Mouse (Mus musculus) liver, embryonic 14.5 days (tissue): ENCODE measurements at regions not wholly inside any gene's neighbourhood (a gene's known extent, or its start where the extent isn't known, plus 50 kb on each side); places are given as distances from the start of the nearest gene placed in this dataset.

Experiments
- CTCF ChIP-seq: IDR thresholded peaks from 2 replicates; pipeline ENCODE4 v1.5.1; 2016; ENCODE audit warnings: antibody characterized with exemption, low read depth, control low read depth
- EP300 ChIP-seq: IDR thresholded peaks from 2 replicates; pipeline ENCODE4 v1.6.1; 2016; ENCODE audit warnings: antibody characterized with exemption, low read depth

- TF ChIP-seq CTCF (no peak), EP300 (no peak)
These were observed 55.4 kb upstream of the Card11 start for GRCm38 (mm10) chr5:141055596-141056343.
